Comparison of ENCODE assay signal across 7 mouse cellular contexts in the genomic region with DNA sequence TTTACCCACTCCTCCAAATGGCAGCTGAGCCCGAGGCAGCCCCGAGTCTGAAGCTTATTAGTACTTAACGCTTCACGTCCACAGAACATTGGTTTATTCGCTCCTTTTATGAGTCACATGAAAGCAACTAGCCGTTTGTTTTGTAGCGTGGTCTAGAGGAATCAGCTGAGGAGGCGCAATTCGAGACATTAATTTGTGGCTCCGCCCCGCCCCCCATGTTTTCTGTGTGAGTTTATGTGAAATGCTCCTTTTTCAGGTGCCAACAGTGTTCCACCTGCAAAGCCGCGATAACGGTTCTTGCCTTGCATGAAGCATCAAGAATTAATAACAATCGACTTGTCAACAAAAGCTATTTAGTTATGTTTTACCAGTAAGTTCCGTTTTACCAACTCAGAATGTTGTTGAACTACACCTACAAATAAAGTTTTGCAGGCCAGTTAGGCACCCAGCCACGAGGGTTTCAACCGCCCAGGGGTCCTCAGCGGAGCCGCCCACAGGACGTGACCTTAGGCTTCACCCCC. TPM values are rescaled to one million over a fixed set of nuclear protein-coding genes. Genes with fewer than 3 reads are reported as not detected.
DNase-seq lines count a peak whose midpoint lies in the region; ATAC-seq and TF ChIP-seq lines count a peak whose summit lies in the region.

No protein-coding gene starts in this region.

- H3K9ac ChIP-seq in hindbrain, embryonic 16.5 days (ENCODE audit: low read depth, low read length) = peak overlapping the region; percentile 78
- peak overlapping the region; percentile 79 for H3K9ac ChIP-seq in liver, postnatal 0 days (replicated peaks)
- H3K9ac ChIP-seq in stomach, embryonic 14.5 days (replicated peaks; ENCODE audit: low read depth, low read length) = peak overlapping the region; percentile 80

- peak overlapping the region; percentile 83 for H3K4me3 ChIP-seq in thymus, adult 2 months (ENCODE audit: control insufficient read depth, insufficient read depth, low read length)
- H3K4me3 ChIP-seq in cortical plate, adult 2 months (ENCODE audit: insufficient read depth, low read length) = peak overlapping the region; percentile 50
- H3K4me3 ChIP-seq in hindbrain, embryonic 16.5 days (ENCODE audit: low read length) = peak overlapping the region; percentile 75
- peak overlapping the region; percentile 68 for H3K4me3 ChIP-seq in liver, postnatal 0 days (ENCODE audit: low read depth, low read length)
- peak overlapping the region; percentile 64 for H3K4me3 ChIP-seq in stomach, embryonic 14.5 days (ENCODE audit: low read depth, low read length)

- H3K36me3 ChIP-seq in thymus, adult 2 months (ENCODE audit: control insufficient read depth, insufficient read depth, low read length) = peaks cover 19% of the 10 kb centered on the region
- H3K36me3 ChIP-seq in hindbrain, embryonic 16.5 days (ENCODE audit: control insufficient read depth, insufficient read depth, low read length) = peaks cover 4% of the 10 kb centered on the region; the same call in 1 of the 2 replicates
- peaks cover 18% of the 10 kb centered on the region for H3K36me3 ChIP-seq in liver, postnatal 0 days (replicated peaks; ENCODE audit: insufficient read depth, low read length)
- peaks cover 3% of the 10 kb centered on the region; the same call in 1 of the 2 replicates for H3K36me3 ChIP-seq in stomach, embryonic 14.5 days (ENCODE audit: control insufficient read depth, insufficient read depth, low read length)

- peak overlapping the region; percentile 56; the same call in 1 of the 2 replicates for H3K27ac ChIP-seq in thymus, adult 2 months (ENCODE audit: control insufficient read depth, insufficient read depth, low read length)
- peak overlapping the region; percentile 18; the same call in 1 of the 2 replicates for H3K27ac ChIP-seq in cortical plate, adult 2 months (ENCODE audit: insufficient read depth, low read length)
- H3K27ac ChIP-seq in hindbrain, embryonic 16.5 days (ENCODE audit: low read depth, low read length) = peak overlapping the region; percentile 79
- H3K27ac ChIP-seq in liver, postnatal 0 days (ENCODE audit: low read depth) = peak overlapping the region; percentile 96
- H3K27ac ChIP-seq in stomach, embryonic 14.5 days (ENCODE audit: low read length) = peak overlapping the region; percentile 86

- TF ChIP-seq EP300 in liver, postnatal 0 days (IDR thresholded peaks at IDR 0.05; ENCODE audit: low read depth) = no peak

- TF ChIP-seq POLR2A in thymus, adult 2 months (IDR thresholded peaks at IDR 0.05; ENCODE audit: control insufficient read depth, extremely low read depth, insufficient read depth, low read length, poor library complexity) = no peak
- no peak for TF ChIP-seq POLR2A in cortical plate, adult 2 months (IDR thresholded peaks at IDR 0.05; ENCODE audit: extremely low read depth, insufficient read depth, low read length)

- TF ChIP-seq CTCF in thymus, adult 2 months (IDR thresholded peaks at IDR 0.05; ENCODE audit: borderline replicate concordance, control insufficient read depth, extremely low read depth, insufficient read depth, low read length, poor library complexity) = no peak
- no peak for TF ChIP-seq CTCF in cortical plate, adult 2 months (IDR thresholded peaks at IDR 0.05; ENCODE audit: extremely low read depth, insufficient read depth, low read length)
- TF ChIP-seq CTCF in liver, postnatal 0 days (IDR thresholded peaks at IDR 0.05; ENCODE audit: low read depth) = no peak

- ATAC-seq in hindbrain, embryonic 16.5 days = 0 out of 2 replicates have a peak, but pooled peaks have one; percentile 10
- no peak for ATAC-seq in liver, postnatal 0 days
- no peak for ATAC-seq in stomach, embryonic 14.5 days (ENCODE audit: insufficient number of reproducible peaks, insufficient read depth, low FRiP score, low read depth)

- H3K9me3 ChIP-seq in hindbrain, embryonic 16.5 days (ENCODE audit: control insufficient read depth, low read length) = no peaks in the 10 kb centered on the region; the same call in 1 of the 2 replicates
- no peaks in the 10 kb centered on the region for H3K9me3 ChIP-seq in liver, postnatal 0 days (ENCODE audit: low read length)
- no peaks in the 10 kb centered on the region for H3K9me3 ChIP-seq in stomach, embryonic 14.5 days (ENCODE audit: control insufficient read depth, low read depth, low read length)

- no peak for DNase-seq in thymus, adult 2 months
- no peak for DNase-seq in thymus, adult 18-20 months
- DNase-seq in liver, postnatal 0 days = peak; percentile 64
- no peak for DNase-seq in ovary, postnatal 36 days (ENCODE audit: low spot score)

- no peaks in the 10 kb centered on the region for H3K27me3 ChIP-seq in thymus, adult 2 months (ENCODE audit: control insufficient read depth, insufficient read depth, low read length)
- no peaks in the 10 kb centered on the region for H3K27me3 ChIP-seq in hindbrain, embryonic 16.5 days (replicated peaks; ENCODE audit: control insufficient read depth, insufficient read depth, low read length)
- no peaks in the 10 kb centered on the region for H3K27me3 ChIP-seq in liver, postnatal 0 days (ENCODE audit: insufficient read depth, low read length)
- no peaks in the 10 kb centered on the region for H3K27me3 ChIP-seq in stomach, embryonic 14.5 days (ENCODE audit: control insufficient read depth, insufficient read depth, low read length)

- peak overlapping the region; percentile 96 for H3K4me2 ChIP-seq in hindbrain, embryonic 16.5 days (ENCODE audit: low read length)
- H3K4me2 ChIP-seq in liver, postnatal 0 days (ENCODE audit: low read depth, low read length) = peak overlapping the region; percentile 91
- H3K4me2 ChIP-seq in stomach, embryonic 14.5 days (replicated peaks; ENCODE audit: low read depth, low read length) = peak overlapping the region; percentile 85

- peaks cover 5% of the 10 kb centered on the region for H3K4me1 ChIP-seq in thymus, adult 2 months (replicated peaks; ENCODE audit: control insufficient read depth, insufficient read depth, low read length)
- no peaks in the 10 kb centered on the region for H3K4me1 ChIP-seq in cortical plate, adult 2 months (ENCODE audit: control insufficient read depth, insufficient read depth, low read length)
- peaks cover 4% of the 10 kb centered on the region; the same call in 1 of the 2 replicates for H3K4me1 ChIP-seq in hindbrain, embryonic 16.5 days (ENCODE audit: control insufficient read depth, insufficient read depth, low read depth, low read length)
- H3K4me1 ChIP-seq in liver, postnatal 0 days (ENCODE audit: insufficient read depth) = peaks cover 11% of the 10 kb centered on the region
- H3K4me1 ChIP-seq in stomach, embryonic 14.5 days (ENCODE audit: control insufficient read depth, insufficient read depth, low read length) = peaks cover 5% of the 10 kb centered on the region; the same call in 1 of the 2 replicates

- under 1% methylated on average over 21 of the region's 21 CpGs for WGBS in thymus, adult 2 months
- 3% methylated on average over 21 of the region's 21 CpGs for WGBS in hindbrain, embryonic 16.5 days
- 2% methylated on average over 21 of the region's 21 CpGs for WGBS in liver, postnatal 0 days (ENCODE audit: insufficient replicate concordance)
- 4% methylated on average over 21 of the region's 21 CpGs for WGBS in stomach, embryonic 14.5 days

RNA-seq across cellular contexts. Expression of a gene that starts 0.9 kb away (rescaled TPM):
- 47.2 and 61.5 TPM in 2 replicates for polyA plus RNA-seq in thymus, adult 2 months (2012; rRNA removed)
- polyA plus RNA-seq in cortical plate, adult 2 months (2012; rRNA removed) = 3.7 and 3.8 TPM in 2 replicates
- polyA plus RNA-seq in hindbrain, embryonic 16.5 days (2015; fragmentation: Nextera tagmentation; extraction: Ambion mirVana) = 19.4 and 20.7 TPM in 2 replicates
- polyA plus RNA-seq in liver, postnatal 0 days (2015; fragmentation: Nextera tagmentation; extraction: Ambion mirVana) = 33.2 and 35.1 TPM in 2 replicates
- polyA plus RNA-seq in stomach, embryonic 14.5 days (2014; fragmentation: Nextera tagmentation; extraction: Ambion mirVana) = 48.2 and 52.5 TPM in 2 replicates

RNA-seq across cellular contexts. Expression of a gene that starts 23.8 kb away (rescaled TPM):
- polyA plus RNA-seq in thymus, adult 2 months (2012; rRNA removed) = 13.9 and 17.6 TPM in 2 replicates
- polyA plus RNA-seq in cortical plate, adult 2 months (2012; rRNA removed) = 2.3 and 3.0 TPM in 2 replicates
- 4.7 and 6.0 TPM in 2 replicates for polyA plus RNA-seq in hindbrain, embryonic 16.5 days (2015; fragmentation: Nextera tagmentation; extraction: Ambion mirVana)
- polyA plus RNA-seq in liver, postnatal 0 days (2015; fragmentation: Nextera tagmentation; extraction: Ambion mirVana) = 6.6 and 11.1 TPM in 2 replicates
- 26.2 and 30.3 TPM in 2 replicates for polyA plus RNA-seq in stomach, embryonic 14.5 days (2014; fragmentation: Nextera tagmentation; extraction: Ambion mirVana)

RNA-seq across cellular contexts. Expression of a gene that starts 36.2 kb away (rescaled TPM):
- 48.9 and 50.5 TPM in 2 replicates for polyA plus RNA-seq in thymus, adult 2 months (2012; rRNA removed)
- 52.6 and 54.8 TPM in 2 replicates for polyA plus RNA-seq in cortical plate, adult 2 months (2012; rRNA removed)
- 93.2 and 103 TPM in 2 replicates for polyA plus RNA-seq in hindbrain, embryonic 16.5 days (2015; fragmentation: Nextera tagmentation; extraction: Ambion mirVana)
- 12.2 and 13.8 TPM in 2 replicates for polyA plus RNA-seq in liver, postnatal 0 days (2015; fragmentation: Nextera tagmentation; extraction: Ambion mirVana)
- 79.8 and 80.4 TPM in 2 replicates for polyA plus RNA-seq in stomach, embryonic 14.5 days (2014; fragmentation: Nextera tagmentation; extraction: Ambion mirVana)

RNA-seq across cellular contexts. Expression of a gene that starts 52.3 kb away (rescaled TPM):
- 8.7 and 9.8 TPM in 2 replicates for polyA plus RNA-seq in thymus, adult 2 months (2012; rRNA removed)
- 5.2 and 5.8 TPM in 2 replicates for polyA plus RNA-seq in cortical plate, adult 2 months (2012; rRNA removed)
- polyA plus RNA-seq in hindbrain, embryonic 16.5 days (2015; fragmentation: Nextera tagmentation; extraction: Ambion mirVana) = 5.4 and 5.5 TPM in 2 replicates
- polyA plus RNA-seq in liver, postnatal 0 days (2015; fragmentation: Nextera tagmentation; extraction: Ambion mirVana) = 1.2 and 1.4 TPM in 2 replicates
- polyA plus RNA-seq in stomach, embryonic 14.5 days (2014; fragmentation: Nextera tagmentation; extraction: Ambion mirVana) = 7.9 and 8.3 TPM in 2 replicates

Comparison
In these comparisons a context has a peak if more than half of its experiments do, and no peak if none do; other contexts are left out.
1. H3K27ac ChIP-seq: peak in every context shown above with its lines; median percentile 96 in liver, postnatal 0 days; 86 in stomach, embryonic 14.5 days; 79 in hindbrain, embryonic 16.5 days; 56 in thymus, adult 2 months; 18 in cortical plate, adult 2 months.